Mouse (Mus musculus) CD4-positive, CD25-positive, alpha-beta regulatory T cell, adult 4 months (primary cell): ENCODE data around the gene Acsbg1. TPM values are rescaled to one million over a fixed set of nuclear protein-coding genes. Genes with fewer than 3 reads are reported as not detected.
"Not testable (repeated sequence)": the region's sequence is repeated elsewhere in the genome, so short reads cannot be mapped to it uniquely, and the experiment has no call there.

Experiments used
- ATAC-seq: one replicate; pipeline ENCODE4 v1.8.0; 2017
- polyA plus RNA-seq, 2 experiments: library from polyadenylated mRNA; unstranded; fragments of 100-300 nt; shearing (Covaris generic); gene quantifications; one replicate each; pipeline ENCODE4 v1.2.1; 2017

The Acsbg1 gene
- polyA plus RNA-seq, 2 experiments from 2014 or later, result 41.1 to 75.2 TPM

- no peak for ATAC-seq
These were observed 56.8 kb downstream of the Acsbg1 start for GRCm38 (mm10) chr9:54604886-54605285.

GRCm38 (mm10) chr9:54604131-54604654, 57.5 kb downstream of the Acsbg1 start:
- ATAC-seq, result no peak

- no peak for ATAC-seq
These were observed 58.8 kb downstream of the Acsbg1 start for GRCm38 (mm10) chr9:54602916-54603315.

GRCm38 (mm10) chr9:54602386-54602785, 59.3 kb downstream of the Acsbg1 start:
- no peak for ATAC-seq

GRCm38 (mm10) chr9:54596752-54597465, 64.8 kb downstream of the Acsbg1 start:
- ATAC-seq, result no peak

- ATAC-seq, result not testable (repeated sequence)
These were observed 68.0 kb downstream of the Acsbg1 start for GRCm38 (mm10) chr9:54593652-54594051.

- ATAC-seq, result no peak
These were observed 73.8 kb downstream of the Acsbg1 start for GRCm38 (mm10) chr9:54587863-54588262.

GRCm38 (mm10) chr9:54586199-54587061, 75.2 kb downstream of the Acsbg1 start, which contains the start of gene Idh3a:
Gene Idh3a, plus strand, starts transcription at chr9:54586334.
- peak; percentile 99 for ATAC-seq

- ATAC-seq, result peak; percentile 14
These were observed 75.9 kb downstream of the Acsbg1 start for GRCm38 (mm10) chr9:54585839-54586198.

GRCm38 (mm10) chr9:54584127-54584526, 77.5 kb downstream of the Acsbg1 start:
- not testable (repeated sequence) for ATAC-seq

- ATAC-seq, result no peak
These were observed 78.0 kb downstream of the Acsbg1 start for GRCm38 (mm10) chr9:54583712-54584111.

GRCm38 (mm10) chr9:54571130-54571839, 90.4 kb downstream of the Acsbg1 start:
- ATAC-seq, result no peak

- no peak for ATAC-seq
These were observed 92.9 kb downstream of the Acsbg1 start for GRCm38 (mm10) chr9:54568732-54569131.

- no peak for ATAC-seq
These were observed 94.7 kb downstream of the Acsbg1 start for GRCm38 (mm10) chr9:54566958-54567357.

- no peak for ATAC-seq
These were observed 100.7 kb downstream of the Acsbg1 start for GRCm38 (mm10) chr9:54560831-54561601.

- peak; percentile 76 for ATAC-seq
These were observed 101.7 kb downstream of the Acsbg1 start, which contains the start of gene Cib2 for GRCm38 (mm10) chr9:54559771-54560471. Gene Cib2, minus strand, starts transcription at chr9:54560218.

GRCm38 (mm10) chr9:54558731-54559130, 102.9 kb downstream of the Acsbg1 start:
- ATAC-seq, result no peak

GRCm38 (mm10) chr9:54555044-54555443, 106.6 kb downstream of the Acsbg1 start:
- no peak for ATAC-seq
